Mouse (Mus musculus): ENCODE data around the gene Dmkn. TPM values are rescaled to one million over a fixed set of nuclear protein-coding genes. Genes with fewer than 3 reads are reported as not detected.

Gene Dmkn
- total and polyA plus RNA-seq, 2 experiments from 2014 or later = 4.5 to 7.9 TPM

DNA sequence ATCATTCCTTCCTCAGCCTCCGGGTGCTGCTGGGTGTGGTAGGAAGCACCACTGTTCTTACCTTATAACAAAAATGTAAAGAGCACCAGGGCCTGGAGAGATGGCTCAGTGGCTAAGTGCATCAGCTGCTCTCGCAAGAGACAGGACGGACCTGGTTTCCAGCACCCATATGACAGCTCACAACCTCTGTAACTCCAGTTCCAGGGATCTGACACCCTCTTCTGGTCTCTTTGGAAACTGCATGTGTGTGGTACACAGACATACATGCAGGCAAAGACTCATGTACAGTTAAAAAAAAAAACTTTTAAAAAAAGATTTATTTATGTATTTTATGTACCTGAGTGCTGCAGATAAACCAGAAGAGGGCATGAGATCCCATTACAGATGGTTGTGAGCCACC, 39.7 kb downstream of the Dmkn start:
- 97% methylated on average over 3 of the region's 3 CpGs for WGBS
- Histone ChIP-seq H3K4me3 (ENCODE audit: low read depth, low read length) (no peak overlapping the region), H3K9ac (replicated peaks; ENCODE audit: low read length, poor library complexity, severe bottlenecking) (no peak overlapping the region), H3K36me3 (ENCODE audit: insufficient read depth, low read length) (no peaks in the 10 kb centered on the region), H3K4me2 (ENCODE audit: low read depth, low read length, poor library complexity, severe bottlenecking) (no peak overlapping the region), H3K27ac (ENCODE audit: low read depth, low read length) (no peak overlapping the region), H3K4me1 (ENCODE audit: insufficient read depth, low read length) (no peaks in the 10 kb centered on the region), H3K27me3 (ENCODE audit: insufficient read depth, low read length) (no peaks in the 10 kb centered on the region), H3K9me3 (ENCODE audit: low read length) (0 out of 2 replicates have a peak, but pooled peaks cover 5% of the 10 kb centered on the region)
- no peak for DNase-seq (ENCODE audit: low spot score)
- ATAC-seq (ENCODE audit: low FRiP score) = no peak
- TF ChIP-seq CTCF (IDR thresholded peaks at IDR 0.05) = no peak

DNA sequence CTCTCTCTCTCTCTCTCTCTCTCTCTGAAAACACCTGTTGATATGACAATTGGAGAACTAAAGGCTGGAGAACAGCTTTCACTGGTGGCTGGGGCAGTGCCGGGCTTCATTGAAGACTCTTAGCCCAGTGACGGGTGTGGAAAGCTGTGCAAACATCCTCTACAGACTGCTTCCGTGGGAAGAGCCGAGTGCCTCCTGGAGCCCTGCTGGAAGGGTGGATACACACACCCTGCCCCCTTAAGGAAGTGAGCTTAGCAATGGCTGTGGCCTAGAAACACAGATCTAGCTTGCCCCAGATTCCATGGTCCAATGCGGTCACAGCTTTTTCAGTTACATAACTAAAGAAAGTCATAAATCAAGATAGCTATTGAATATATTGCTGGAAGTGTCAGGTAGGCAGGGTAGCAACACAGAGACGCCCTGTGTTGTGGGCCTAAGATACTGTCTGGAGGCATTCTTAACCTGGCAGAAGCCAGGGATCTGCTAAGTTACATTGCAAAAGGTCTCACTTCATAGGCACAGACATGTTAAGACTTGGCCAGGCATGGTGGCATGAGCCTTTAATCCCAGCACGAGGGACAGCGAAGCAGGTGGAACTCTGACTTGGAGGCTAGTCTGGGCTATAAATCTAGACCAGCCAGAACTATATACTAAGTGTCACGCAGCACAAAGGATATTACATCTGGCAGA, 40.6 kb downstream of the Dmkn start:
- no peak overlapping the region for H3K4me2 ChIP-seq (ENCODE audit: low read depth, low read length, poor library complexity, severe bottlenecking)
- no peaks in the 10 kb centered on the region for H3K4me1 ChIP-seq (ENCODE audit: insufficient read depth, low read length)
- no peak overlapping the region for H3K9ac ChIP-seq (replicated peaks; ENCODE audit: low read length, poor library complexity, severe bottlenecking)
- no peaks in the 10 kb centered on the region for H3K27me3 ChIP-seq (ENCODE audit: insufficient read depth, low read length)
- TF ChIP-seq CTCF (IDR thresholded peaks at IDR 0.05) = no peak
- no peak for DNase-seq (ENCODE audit: low spot score)
- no peak overlapping the region for H3K27ac ChIP-seq (ENCODE audit: low read depth, low read length)
- H3K36me3 ChIP-seq (ENCODE audit: insufficient read depth, low read length) = no peaks in the 10 kb centered on the region
- H3K9me3 ChIP-seq (ENCODE audit: low read length) = 0 out of 2 replicates have a peak, but pooled peaks cover 5% of the 10 kb centered on the region
- no peak for ATAC-seq (ENCODE audit: low FRiP score)
- H3K4me3 ChIP-seq (ENCODE audit: low read depth, low read length) = no peak overlapping the region
- 85% methylated on average over 9 of the region's 9 CpGs for WGBS

DNA sequence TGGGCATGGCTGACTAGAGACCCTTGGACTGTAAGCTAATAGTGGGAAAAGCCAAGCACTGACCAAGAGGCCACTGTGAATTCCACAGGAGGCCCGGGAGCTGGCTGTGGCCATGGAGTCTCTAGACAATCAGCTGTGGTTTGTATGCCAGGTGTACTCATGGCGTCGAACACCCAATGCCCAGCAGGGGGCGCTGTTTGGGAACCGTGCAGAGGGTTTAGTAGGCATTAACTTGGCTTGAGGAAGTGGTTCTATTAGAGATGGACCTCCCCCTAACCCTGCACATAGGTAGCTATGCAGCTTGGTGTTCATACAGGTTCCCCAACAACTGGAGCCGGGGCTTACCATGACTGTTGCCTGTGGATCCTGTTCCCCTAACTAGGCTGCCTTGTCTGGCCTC, 42.4 kb downstream of the Dmkn start:
- peak; percentile 26; the same call in 1 of the 2 replicates for TF ChIP-seq CTCF (IDR thresholded peaks at IDR 0.05)
- H3K4me3 ChIP-seq (ENCODE audit: low read depth, low read length) = no peak overlapping the region
- H3K36me3 ChIP-seq (ENCODE audit: insufficient read depth, low read length) = no peaks in the 10 kb centered on the region
- H3K27ac ChIP-seq (ENCODE audit: low read depth, low read length) = no peak overlapping the region
- H3K4me2 ChIP-seq (ENCODE audit: low read depth, low read length, poor library complexity, severe bottlenecking) = no peak overlapping the region
- 0 out of 2 replicates have a peak, but pooled peaks cover 5% of the 10 kb centered on the region for H3K9me3 ChIP-seq (ENCODE audit: low read length)
- 53% methylated on average over 6 of the region's 6 CpGs for WGBS
- no peaks in the 10 kb centered on the region for H3K4me1 ChIP-seq (ENCODE audit: insufficient read depth, low read length)
- no peak overlapping the region for H3K9ac ChIP-seq (replicated peaks; ENCODE audit: low read length, poor library complexity, severe bottlenecking)
- DNase-seq (ENCODE audit: low spot score) = no peak
- ATAC-seq (ENCODE audit: low FRiP score) = no peak
- H3K27me3 ChIP-seq (ENCODE audit: insufficient read depth, low read length) = no peaks in the 10 kb centered on the region

DNA sequence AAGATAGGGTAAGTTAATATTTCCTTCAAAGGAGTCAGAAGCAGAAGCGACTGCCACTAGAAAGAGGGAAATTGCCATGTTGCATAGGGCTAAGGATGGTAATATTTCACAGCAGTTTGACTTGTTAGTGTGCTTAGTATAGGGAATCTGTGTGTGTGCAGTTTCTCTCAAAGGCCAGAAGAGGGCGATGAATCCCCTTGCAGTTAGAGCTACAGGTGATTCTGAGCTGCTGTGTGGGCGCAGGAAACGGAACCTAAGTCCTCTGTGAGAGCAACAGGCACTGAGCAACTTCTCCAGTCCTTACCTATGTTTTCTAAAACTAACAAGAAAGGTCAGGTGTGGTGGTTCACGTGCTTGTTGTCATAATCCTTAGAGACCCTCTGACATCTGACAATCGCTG, 46.8 kb downstream of the Dmkn start:
- Histone ChIP-seq H3K9ac (replicated peaks; ENCODE audit: low read length, poor library complexity, severe bottlenecking) (no peak overlapping the region), H3K4me1 (ENCODE audit: insufficient read depth, low read length) (no peaks in the 10 kb centered on the region), H3K4me3 (ENCODE audit: low read depth, low read length) (no peak overlapping the region), H3K27ac (ENCODE audit: low read depth, low read length) (no peak overlapping the region), H3K9me3 (ENCODE audit: low read length) (no peaks in the 10 kb centered on the region), H3K36me3 (ENCODE audit: insufficient read depth, low read length) (no peaks in the 10 kb centered on the region), H3K27me3 (ENCODE audit: insufficient read depth, low read length) (no peaks in the 10 kb centered on the region), H3K4me2 (ENCODE audit: low read depth, low read length, poor library complexity, severe bottlenecking) (no peak overlapping the region)
- peak; percentile 40 for TF ChIP-seq CTCF (IDR thresholded peaks at IDR 0.05)
- 52% methylated on average over 6 of the region's 6 CpGs for WGBS
- DNase-seq (ENCODE audit: low spot score) = peak; percentile 6
- ATAC-seq (ENCODE audit: low FRiP score) = no peak

DNA sequence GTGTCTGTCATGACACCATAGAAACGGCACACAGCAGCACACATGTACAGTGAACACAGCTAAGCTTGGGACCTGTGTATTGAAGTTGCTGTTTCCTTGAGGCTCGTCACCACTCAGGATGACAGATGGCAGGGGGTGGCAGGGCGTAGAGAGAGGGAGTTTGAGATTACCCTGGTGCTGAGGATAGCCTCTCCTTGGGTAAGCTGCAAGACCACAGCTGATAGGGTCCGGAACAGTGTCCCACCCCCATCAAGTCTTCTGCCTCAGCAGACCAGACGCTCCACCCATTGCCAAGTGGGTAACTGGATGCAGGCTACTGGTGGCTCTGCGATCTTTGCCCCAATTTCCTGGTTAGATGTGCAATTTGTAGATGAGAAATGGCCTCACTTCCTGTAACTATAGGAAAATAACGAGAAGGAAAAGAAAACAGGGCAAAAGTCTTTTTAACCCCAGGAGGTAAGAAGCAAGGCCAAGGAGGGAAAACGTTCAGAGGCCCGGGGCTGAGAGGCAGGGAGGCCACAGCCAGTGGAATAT, 48.3 kb downstream of the Dmkn start:
- no peak for TF ChIP-seq CTCF (IDR thresholded peaks at IDR 0.05)
- Histone ChIP-seq H3K4me3 (ENCODE audit: low read depth, low read length) (no peak overlapping the region), H3K4me1 (ENCODE audit: insufficient read depth, low read length) (no peaks in the 10 kb centered on the region), H3K36me3 (ENCODE audit: insufficient read depth, low read length) (no peaks in the 10 kb centered on the region), H3K27ac (ENCODE audit: low read depth, low read length) (no peak overlapping the region), H3K27me3 (ENCODE audit: insufficient read depth, low read length) (no peaks in the 10 kb centered on the region), H3K9ac (replicated peaks; ENCODE audit: low read length, poor library complexity, severe bottlenecking) (no peak overlapping the region), H3K9me3 (ENCODE audit: low read length) (no peaks in the 10 kb centered on the region), H3K4me2 (ENCODE audit: low read depth, low read length, poor library complexity, severe bottlenecking) (no peak overlapping the region)
- ATAC-seq (ENCODE audit: low FRiP score) (no peak), DNase-seq (ENCODE audit: low spot score) (peak; percentile 7)
- 67% methylated on average over 9 of the region's 9 CpGs for WGBS

DNA sequence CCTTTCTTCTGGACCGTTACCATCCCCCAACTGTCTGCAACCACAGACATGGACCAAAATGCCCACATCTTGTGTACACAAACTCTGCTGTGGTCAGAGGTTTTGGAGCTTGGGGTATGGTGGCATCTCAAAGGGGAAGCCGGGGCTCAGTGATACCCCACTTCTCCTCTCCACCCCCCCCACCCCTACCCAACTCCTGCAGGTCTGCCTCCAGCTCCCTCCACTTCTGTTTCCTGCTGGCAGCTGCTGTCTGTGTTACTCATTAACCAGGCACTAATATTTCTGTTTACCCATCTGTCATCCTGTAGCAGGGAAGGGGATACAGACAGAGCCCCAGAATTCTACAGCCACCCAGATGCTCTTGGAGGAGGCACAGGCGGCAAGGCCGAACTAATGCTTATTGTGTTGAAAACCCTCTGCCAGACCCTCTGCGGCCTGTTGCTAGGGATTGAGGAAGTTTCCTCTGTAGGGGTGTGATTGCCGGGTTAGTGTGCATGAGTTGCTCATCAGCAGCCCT, 48.8 kb downstream of the Dmkn start:
- no peak overlapping the region for H3K27ac ChIP-seq (ENCODE audit: low read depth, low read length)
- ATAC-seq (ENCODE audit: low FRiP score) (no peak), DNase-seq (ENCODE audit: low spot score) (peak; percentile 50)
- no peak overlapping the region for H3K4me2 ChIP-seq (ENCODE audit: low read depth, low read length, poor library complexity, severe bottlenecking)
- no peaks in the 10 kb centered on the region for H3K36me3 ChIP-seq (ENCODE audit: insufficient read depth, low read length)
- no peak overlapping the region for H3K4me3 ChIP-seq (ENCODE audit: low read depth, low read length)
- TF ChIP-seq CTCF (IDR thresholded peaks at IDR 0.05) = no peak
- WGBS = 68% methylated on average over 6 of the region's 6 CpGs
- H3K9me3 ChIP-seq (ENCODE audit: low read length) = no peaks in the 10 kb centered on the region
- no peaks in the 10 kb centered on the region for H3K27me3 ChIP-seq (ENCODE audit: insufficient read depth, low read length)
- H3K4me1 ChIP-seq (ENCODE audit: insufficient read depth, low read length) = no peaks in the 10 kb centered on the region
- no peak overlapping the region for H3K9ac ChIP-seq (replicated peaks; ENCODE audit: low read length, poor library complexity, severe bottlenecking)
